Mouse (Mus musculus) embryonic fibroblast, embryonic 13.5 days (primary cell): ENCODE data around the gene Nubpl. TPM values are rescaled to one million over a fixed set of nuclear protein-coding genes. Genes with fewer than 3 reads are reported as not detected.
A peak's percentile ranks its signal among the peaks of the same experiment; 100 is the strongest.

Experiments used
- H3K27ac ChIP-seq: 2 replicates; pipeline ENCODE4 v1.5.1; 2012; ENCODE audit warnings: low read length, control low read depth, inconsistent platforms; ENCODE audit not compliant: insufficient read depth
- H3K4me1 ChIP-seq: 2 replicates; pipeline ENCODE4 v1.6.1; 2011; ENCODE audit warnings: low read length; ENCODE audit not compliant: control insufficient read depth, insufficient read depth
- H3K4me3 ChIP-seq: 2 replicates; pipeline ENCODE4 v1.5.1; 2011; ENCODE audit warnings: mild to moderate bottlenecking, control low read depth, low read length; ENCODE audit not compliant: insufficient read depth
- CTCF ChIP-seq: IDR thresholded peaks from 2 replicates; pipeline ENCODE4 v1.5.1; 2011; ENCODE audit warnings: mild to moderate bottlenecking, control low read depth, low read length, moderate library complexity, borderline replicate concordance; ENCODE audit not compliant: insufficient read depth
- POLR2A ChIP-seq: IDR thresholded peaks from 2 replicates; pipeline ENCODE4 v1.6.1; 2011; ENCODE audit warnings: low read depth, mild to moderate bottlenecking, control low read depth, low read length, moderate library complexity
- polyA plus RNA-seq: library from polyadenylated mRNA; stranded (reverse); fragments of >200 nt; gene quantifications from 2 replicates; pipeline ENCODE4 v1.2.4, GENCODE M21; 2011; ENCODE audit warnings: low read depth; ENCODE audit not compliant: missing spikeins, insufficient read length

Nubpl gene
- polyA plus RNA-seq, 1 experiment: 6.0 TPM

GRCm38 (mm10) chr12:52152071-52152470 is 54.5 kb downstream of the Nubpl start:
- no peak for TF ChIP-seq POLR2A
- TF ChIP-seq CTCF: no peak
- H3K4me3 ChIP-seq: no peak overlapping the region
- no peaks in the 10 kb centered on the region for H3K4me1 ChIP-seq
- no peak overlapping the region for H3K27ac ChIP-seq

- no peak overlapping the region for H3K27ac ChIP-seq
- TF ChIP-seq CTCF (no peak), POLR2A (no peak)
- H3K4me1 ChIP-seq: no peaks in the 10 kb centered on the region
- H3K4me3 ChIP-seq: no peak overlapping the region
Measured at GRCm38 (mm10) chr12:52154906-52155305, 57.4 kb downstream of the Nubpl start.

DNA sequence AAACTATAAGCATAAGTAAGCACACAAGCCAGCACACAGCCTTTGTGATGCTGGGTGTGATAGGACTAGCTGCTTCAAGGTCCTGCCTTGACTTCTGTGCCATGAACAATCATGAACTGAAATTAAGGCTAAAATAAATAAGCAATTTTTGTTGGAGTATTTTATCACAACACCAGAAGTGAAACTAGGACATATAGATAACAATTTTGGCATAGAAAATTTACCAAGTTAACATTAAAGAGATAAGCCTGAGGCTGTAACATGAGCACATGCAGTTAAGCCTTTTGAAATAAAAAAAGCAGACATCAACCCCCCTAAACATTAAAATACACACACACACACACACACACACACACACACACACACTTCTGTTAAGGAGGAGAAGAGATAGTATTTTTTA is 66.9 kb downstream of the Nubpl start:
- H3K4me3 ChIP-seq: no peak overlapping the region
- no peak overlapping the region for H3K27ac ChIP-seq
- TF ChIP-seq POLR2A (no peak), CTCF (no peak)
- no peaks in the 10 kb centered on the region for H3K4me1 ChIP-seq

- no peak overlapping the region for H3K4me3 ChIP-seq
- H3K4me1 ChIP-seq: peaks cover 5% of the 10 kb centered on the region
- no peak for TF ChIP-seq POLR2A
- no peak for TF ChIP-seq CTCF
- peak overlapping the region; percentile 12; the same call in 1 of the 2 replicates for H3K27ac ChIP-seq
Measured at GRCm38 (mm10) chr12:52186205-52186793, 88.8 kb downstream of the Nubpl start.

- TF ChIP-seq CTCF (no peak), POLR2A (no peak)
- H3K27ac ChIP-seq: no peak overlapping the region
- H3K4me1 ChIP-seq: peaks cover 5% of the 10 kb centered on the region
- no peak overlapping the region for H3K4me3 ChIP-seq
Measured at GRCm38 (mm10) chr12:52186963-52187590, 89.5 kb downstream of the Nubpl start.

DNA sequence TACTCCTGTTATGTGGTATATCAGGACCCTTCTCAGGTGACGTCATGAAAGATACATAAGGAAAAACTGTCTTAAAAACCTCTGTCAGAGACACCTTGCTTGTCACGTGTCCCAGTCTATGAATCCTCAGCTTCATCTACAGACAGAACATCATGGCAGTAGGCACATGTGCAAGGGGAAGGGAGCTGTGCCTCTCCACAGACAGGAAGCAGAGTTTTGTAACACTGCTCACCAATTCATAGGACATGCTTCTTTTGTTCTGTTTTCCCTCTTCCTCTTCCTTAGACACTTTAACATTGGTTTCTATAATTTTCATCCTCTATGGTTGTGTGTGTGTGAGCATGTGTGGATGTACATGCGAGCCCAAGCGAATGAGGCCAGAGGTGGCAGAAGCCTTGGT is 100.9 kb downstream of the Nubpl start:
- H3K27ac ChIP-seq: no peak overlapping the region
- H3K4me1 ChIP-seq: no peaks in the 10 kb centered on the region
- H3K4me3 ChIP-seq: no peak overlapping the region
- TF ChIP-seq CTCF (no peak), POLR2A (no peak)

DNA sequence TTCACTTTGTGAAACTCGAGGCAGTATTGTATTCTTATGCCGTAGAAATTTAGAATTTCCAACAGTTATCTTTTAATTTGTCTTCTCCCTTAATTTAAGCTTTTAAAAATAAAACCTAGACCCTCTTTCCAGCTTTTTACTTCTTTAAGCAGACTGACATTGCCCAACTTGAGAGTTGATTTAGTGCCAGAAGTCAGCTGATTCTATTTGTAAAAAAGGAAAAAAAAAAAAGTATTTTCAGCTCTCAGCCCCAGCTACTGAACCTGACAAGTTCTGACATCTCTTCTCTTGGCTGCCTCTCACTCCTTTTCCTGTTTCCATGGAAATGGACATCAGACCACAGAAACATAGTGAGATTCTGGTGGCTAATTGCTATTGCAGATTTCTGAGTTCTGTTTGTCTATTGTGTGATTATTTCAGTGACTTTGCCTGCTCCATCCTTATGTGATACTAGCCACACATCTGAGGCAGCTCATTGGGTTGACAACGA is 111.6 kb downstream of the Nubpl start:
- H3K27ac ChIP-seq: no peak overlapping the region
- H3K4me3 ChIP-seq: no peak overlapping the region
- no peaks in the 10 kb centered on the region for H3K4me1 ChIP-seq
- TF ChIP-seq CTCF: no peak
- no peak for TF ChIP-seq POLR2A

GRCm38 (mm10) chr12:52211144-52211543 is 113.6 kb downstream of the Nubpl start:
- no peak for TF ChIP-seq CTCF
- no peak for TF ChIP-seq POLR2A
- Histone ChIP-seq H3K4me1 (no peaks in the 10 kb centered on the region), H3K4me3 (no peak overlapping the region), H3K27ac (no peak overlapping the region)

GRCm38 (mm10) chr12:52214837-52215236 is 117.3 kb downstream of the Nubpl start:
- Histone ChIP-seq H3K4me1 (no peaks in the 10 kb centered on the region), H3K4me3 (no peak overlapping the region), H3K27ac (no peak overlapping the region)
- TF ChIP-seq POLR2A: no peak
- TF ChIP-seq CTCF: no peak

GRCm38 (mm10) chr12:52224954-52225353 is 127.4 kb downstream of the Nubpl start:
- H3K4me3 ChIP-seq: no peak overlapping the region
- H3K27ac ChIP-seq: no peak overlapping the region
- TF ChIP-seq CTCF (no peak), POLR2A (no peak)
- peaks cover 8% of the 10 kb centered on the region; the same call in 1 of the 2 replicates for H3K4me1 ChIP-seq
